Mouse (Mus musculus) CH12.LX (cell line): ENCODE measurements at regions not wholly inside any gene's neighbourhood (a gene's known extent, or its start where the extent isn't known, plus 50 kb on each side); places are given as distances from the start of the nearest gene placed in this dataset.

Experiments used
- DNase-seq: peaks from one replicate; pipeline ENCODE4 v3.0.0-alpha.2; 2013; ENCODE audit errors: extremely low read depth
- H3K27ac ChIP-seq: 2 replicates; pipeline ENCODE4 v1.5.1; 2012; ENCODE audit warnings: low read depth, mild to moderate bottlenecking, control low read depth, moderate library complexity; ENCODE audit not compliant: insufficient read depth
- H3K27me3 ChIP-seq: replicated peaks from 2 replicates; pipeline ENCODE3; 2012; ENCODE audit warnings: inconsistent platforms
- H3K36me3 ChIP-seq, 2 experiments: replicated peaks in 1 of 2; 2 replicates each; pipeline versions ENCODE3 to v1.6.1; 2012; ENCODE audit warnings: inconsistent platforms in 1 of 2, low read length in 1 of 2, mild to moderate bottlenecking in 1 of 2, mixed read lengths in 1 of 2, moderate library complexity in 1 of 2; ENCODE audit not compliant: control insufficient read depth in 1 of 2, insufficient read depth in 1 of 2
- H3K4me1 ChIP-seq, 2 experiments: 2 replicates each; pipeline ENCODE4 v1.6.1; 2012; ENCODE audit warnings: inconsistent platforms in 1 of 2, moderate library complexity in 1 of 2; ENCODE audit not compliant: insufficient read depth in 2 of 2, control insufficient read depth in 1 of 2
- H3K4me2 ChIP-seq: 2 replicates; pipeline ENCODE4 v1.6.1; 2012; ENCODE audit warnings: low read depth, mild to moderate bottlenecking, control low read depth; ENCODE audit not compliant: poor library complexity, insufficient read depth, severe bottlenecking
- H3K4me3 ChIP-seq, 3 experiments: fragments of 150-350 bp in 1 of 3; sonication (generic) in 1 of 3; replicated peaks in 1 of 3; 2 replicates each; pipeline versions ENCODE3 to v1.5.1; 2011 to 2012; ENCODE audit warnings: low read depth in 2 of 3, low read length in 2 of 3, mild to moderate bottlenecking in 2 of 3, moderate library complexity in 2 of 3, control low read depth in 1 of 3, improper control_type of control experiment in 1 of 3, inconsistent platforms in 1 of 3, mixed read lengths in 1 of 3; ENCODE audit not compliant: poor library complexity in 1 of 3
- H3K79me2 ChIP-seq: replicated peaks from 2 replicates; pipeline ENCODE4 v1.6.1; 2012; ENCODE audit warnings: mild to moderate bottlenecking, moderate library complexity; ENCODE audit not compliant: control insufficient read depth, poor library complexity, insufficient read depth, severe bottlenecking; ENCODE audit errors: extremely low read depth
- H3K9ac ChIP-seq: 2 replicates; pipeline ENCODE4 v1.6.1; 2012; ENCODE audit warnings: low read depth, mild to moderate bottlenecking, control low read depth, moderate library complexity; ENCODE audit not compliant: insufficient read depth
- H3K9me3 ChIP-seq: replicated peaks from 2 replicates; pipeline ENCODE3; 2012; ENCODE audit warnings: low read length, inconsistent platforms, mixed read lengths
- CHD1 ChIP-seq: IDR thresholded peaks from 2 replicates; pipeline ENCODE4 v1.6.1; 2012; ENCODE audit warnings: low read depth, low read length, improper control_type of control experiment, inconsistent platforms
- CHD2 ChIP-seq: IDR thresholded peaks from 2 replicates; pipeline ENCODE4 v1.6.1; 2011; ENCODE audit warnings: low read length, improper control_type of control experiment
- ELF1 ChIP-seq: IDR thresholded peaks from 2 replicates; pipeline ENCODE4 v1.6.1; 2014; ENCODE audit warnings: low read depth, mild to moderate bottlenecking, inconsistent platforms, low read length, improper control_type of control experiment
- GABPA ChIP-seq: IDR thresholded peaks from 2 replicates; pipeline ENCODE4 v1.6.1; 2012; ENCODE audit warnings: low read depth, low read length, improper control_type of control experiment, inconsistent platforms; ENCODE audit not compliant: insufficient replicate concordance
- HCFC1 ChIP-seq: IDR thresholded peaks from 2 replicates; pipeline ENCODE4 v1.6.1; 2012; ENCODE audit warnings: low read depth, mild to moderate bottlenecking, inconsistent platforms, low read length, improper control_type of control experiment
- IRF4 ChIP-seq: IDR thresholded peaks from 2 replicates; pipeline ENCODE4 v1.6.1; 2014; ENCODE audit warnings: low read depth, mild to moderate bottlenecking, inconsistent platforms, low read length, improper control_type of control experiment
- JUN ChIP-seq: IDR thresholded peaks from 2 replicates; pipeline ENCODE4 v1.6.1; 2011; ENCODE audit warnings: low read depth, mild to moderate bottlenecking, low read length, improper control_type of control experiment, moderate library complexity; ENCODE audit not compliant: insufficient read depth
- MAFK ChIP-seq: IDR thresholded peaks from 2 replicates; pipeline ENCODE4 v1.6.1; 2011; ENCODE audit warnings: low read length, improper control_type of control experiment; ENCODE audit not compliant: insufficient replicate concordance
- MAX ChIP-seq: IDR thresholded peaks from 2 replicates; pipeline ENCODE4 v1.6.1; 2011; ENCODE audit warnings: low read length, improper control_type of control experiment
- MXI1 ChIP-seq: IDR thresholded peaks from 2 replicates; pipeline ENCODE4 v1.6.1; 2011; ENCODE audit warnings: mild to moderate bottlenecking, low read depth, low read length, improper control_type of control experiment
- MYC ChIP-seq: IDR thresholded peaks from 2 replicates; pipeline ENCODE4 v1.6.1; 2011; ENCODE audit warnings: low read depth, mild to moderate bottlenecking, improper control_type of control experiment, low read length
- NELFE ChIP-seq: IDR thresholded peaks from 2 replicates; pipeline ENCODE4 v1.6.1; 2011; ENCODE audit warnings: low read depth, low read length, improper control_type of control experiment
- NRF1 ChIP-seq: IDR thresholded peaks from 2 replicates; pipeline ENCODE4 v1.6.1; 2014; ENCODE audit warnings: low read depth, mild to moderate bottlenecking, inconsistent platforms, low read length, improper control_type of control experiment, moderate library complexity
- RCOR1 ChIP-seq: conservative IDR thresholded peaks from 2 replicates; pipeline ENCODE4 v1.6.1; 2012; ENCODE audit warnings: low read depth, mild to moderate bottlenecking, inconsistent platforms, low read length, improper control_type of control experiment
- SIN3A ChIP-seq: IDR thresholded peaks from 2 replicates; pipeline ENCODE4 v1.6.1; 2012; ENCODE audit warnings: low read length, improper control_type of control experiment, inconsistent platforms
- ZKSCAN1 ChIP-seq: IDR thresholded peaks from 2 replicates; pipeline ENCODE4 v1.6.1; 2012; ENCODE audit warnings: low read depth, inconsistent platforms, low read length, improper control_type of control experiment, borderline replicate concordance
- dilution Hi-C: fragments of 300-500 bp; cut with MboI; formaldehyde crosslinking; loops from 2 replicates; pipeline ENCODE4 v1.14.3; 2020; ENCODE audit warnings: low sequenced_read_pairs; ENCODE audit not compliant: extremely low pct_unique_long_range_greater_than_20kb, extremely low pct_ligation_motif_present
- in situ Hi-C: fragments of 300-500 bp; cut with MboI; formaldehyde crosslinking; loops from 3 replicates; pipeline ENCODE4 v1.14.3; 2019; ENCODE audit warnings: low sequenced_read_pairs, low pct_ligation_motif_present, low pct_unique_long_range_greater_than_20kb, mixed read lengths

DNA sequence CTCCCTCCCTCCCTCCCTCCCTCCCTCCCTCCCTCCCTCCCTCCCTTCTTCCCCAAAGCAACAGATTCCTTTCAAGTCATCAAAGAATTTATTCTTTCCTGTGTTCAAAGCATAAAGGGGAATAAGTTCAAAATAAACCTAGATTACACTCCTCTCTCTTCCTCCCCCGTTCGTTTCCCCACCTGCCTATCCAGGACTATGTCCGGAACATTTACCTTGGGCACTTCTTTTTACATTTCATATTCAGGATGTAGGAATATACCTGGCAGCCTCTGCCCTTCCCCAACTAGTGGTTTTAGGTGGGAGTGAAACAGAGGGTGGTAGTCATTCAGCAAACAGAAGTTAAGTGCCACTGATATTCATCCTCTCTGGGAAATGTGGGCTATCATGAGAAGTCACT lies 68.7 kb downstream of the Adra2a start:
- Histone ChIP-seq H3K4me1 (peaks cover 3 to 18% of the 10 kb centered on the region in 2 experiments), H3K4me3 (no peak overlapping the region), H3K27ac (no peak overlapping the region), H3K4me2 (no peak overlapping the region), H3K79me2 (no peaks in the 10 kb centered on the region), H3K9me3 (no peaks in the 10 kb centered on the region), H3K9ac (no peak overlapping the region), H3K27me3 (no peaks in the 10 kb centered on the region), H3K36me3 (no peaks in the 10 kb centered on the region)
- no peak for DNase-seq
- no peak for TF ChIP-seq IRF4
- no peak for TF ChIP-seq CHD2
- TF ChIP-seq GABPA, result no peak
- no peak for TF ChIP-seq MXI1
- TF ChIP-seq NRF1, result no peak
- no peak for TF ChIP-seq MYC
- no peak for TF ChIP-seq HCFC1
- TF ChIP-seq SIN3A, result no peak
- TF ChIP-seq RCOR1, result no peak
- no peak for TF ChIP-seq NELFE
- no peak for TF ChIP-seq JUN
- no peak for TF ChIP-seq ELF1
- TF ChIP-seq MAX, result no peak
- TF ChIP-seq MAFK, result no peak
- TF ChIP-seq CHD1, result no peak
- in situ Hi-C loops, result no loop called here
- dilution Hi-C loops, result no loop called here

DNA sequence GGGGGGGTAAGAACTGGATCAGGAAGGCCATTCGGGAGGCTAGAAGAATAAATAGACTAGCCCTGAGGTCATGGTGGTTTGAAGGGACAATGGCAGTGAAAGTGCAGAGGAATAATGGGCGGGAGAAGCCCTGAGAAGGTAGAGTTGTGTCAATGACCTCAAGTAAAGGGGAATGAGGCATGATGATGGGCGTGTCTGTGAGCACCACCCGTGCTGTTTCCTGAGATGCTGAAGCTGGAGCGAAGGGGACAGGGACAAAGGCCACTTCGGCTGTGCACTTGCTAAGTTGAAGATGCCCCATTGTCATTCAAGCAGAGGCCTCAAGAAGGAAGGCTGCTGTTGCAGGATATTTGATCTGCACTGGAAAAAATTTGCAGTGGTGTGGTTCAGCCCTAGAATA lies 69.5 kb downstream of the Adra2a start:
- Histone ChIP-seq H3K4me3 (no peak overlapping the region), H3K36me3 (no peaks in the 10 kb centered on the region), H3K4me1 (peaks cover 2 to 17% of the 10 kb centered on the region in 2 experiments; a peak in 3 of 4 replicates), H3K27me3 (no peaks in the 10 kb centered on the region), H3K9ac (no peak overlapping the region), H3K9me3 (no peaks in the 10 kb centered on the region), H3K4me2 (no peak overlapping the region), H3K79me2 (no peaks in the 10 kb centered on the region), H3K27ac (no peak overlapping the region)
- in situ Hi-C loops, result no loop called here
- dilution Hi-C loops, result no loop called here
- DNase-seq, result no peak
- no peak for TF ChIP-seq ZKSCAN1
